Comparison of ENCODE assay signal across 8 mouse cellular contexts in genomic region chr3:145827191-145828045, GRCm38 (mm10).
DNase-seq lines count a peak whose midpoint lies in the region; ATAC-seq lines count a peak whose summit lies in the region.

No protein-coding gene starts in this region.

- H3K9ac ChIP-seq in embryonic facial prominence, embryonic 14.5 days (ENCODE audit: low read depth, low read length): no peak overlapping the region
- no peak overlapping the region for H3K9ac ChIP-seq in neural tube, embryonic 11.5 days (ENCODE audit: low read length)

- H3K4me2 ChIP-seq in embryonic facial prominence, embryonic 14.5 days (ENCODE audit: low read depth, low read length): peak overlapping the region; percentile 27
- H3K4me2 ChIP-seq in neural tube, embryonic 11.5 days (ENCODE audit: low read depth): peak overlapping the region; percentile 3; the same call in 1 of the 2 replicates

- no peaks in the 10 kb centered on the region for H3K36me3 ChIP-seq in embryonic facial prominence, embryonic 14.5 days (ENCODE audit: control insufficient read depth, insufficient read depth, low read length)
- H3K36me3 ChIP-seq in limb, embryonic 10.5 days: no peaks in the 10 kb centered on the region
- no peaks in the 10 kb centered on the region for H3K36me3 ChIP-seq in neural tube, embryonic 11.5 days (ENCODE audit: control insufficient read depth, insufficient read depth, low read length)

- no peak overlapping the region for H3K4me3 ChIP-seq in embryonic facial prominence, embryonic 14.5 days (ENCODE audit: low read depth, low read length)
- no peak overlapping the region for H3K4me3 ChIP-seq in limb, embryonic 10.5 days
- no peak overlapping the region for H3K4me3 ChIP-seq in neural tube, embryonic 11.5 days (ENCODE audit: low read depth, low read length)

- peak; percentile 69 for DNase-seq in adrenal gland, adult 2 months
- DNase-seq in embryonic facial prominence, embryonic 14.5 days (ENCODE audit: low spot score): peak; percentile 72
- peak; percentile 44 for DNase-seq in heart, postnatal 4 days
- DNase-seq in limb, embryonic 10.5 days (ENCODE audit: low spot score): peak; percentile 46
- DNase-seq in neural tube, embryonic 11.5 days (ENCODE audit: low spot score): peak; percentile 75
- DNase-seq in left cerebral cortex, postnatal 36 days (ENCODE audit: low spot score in 2 of 2): no peak
- DNase-seq in cerebellum, adult 18-20 months: no peak

- no peak overlapping the region for H3K27ac ChIP-seq in embryonic facial prominence, embryonic 14.5 days (replicated peaks; ENCODE audit: low read depth, low read length)
- peak overlapping the region; percentile 67 for H3K27ac ChIP-seq in limb, embryonic 10.5 days
- peak overlapping the region; percentile 30 for H3K27ac ChIP-seq in neural tube, embryonic 11.5 days (ENCODE audit: low read depth, low read length)

- 42% methylated on average over 18 of the region's 18 CpGs for WGBS in embryonic facial prominence, embryonic 14.5 days
- 48% methylated on average over 18 of the region's 18 CpGs for WGBS in limb, embryonic 10.5 days
- 26% methylated on average over 18 of the region's 18 CpGs for WGBS in neural tube, embryonic 11.5 days

- intact Hi-C loops in left cerebral cortex, postnatal 36 days (cut with DNase I): no loop called here

- H3K9me3 ChIP-seq in embryonic facial prominence, embryonic 14.5 days (ENCODE audit: control insufficient read depth, low read length): no peaks in the 10 kb centered on the region
- H3K9me3 ChIP-seq in limb, embryonic 10.5 days (replicated peaks): no peaks in the 10 kb centered on the region
- no peaks in the 10 kb centered on the region for H3K9me3 ChIP-seq in neural tube, embryonic 11.5 days (ENCODE audit: control insufficient read depth, low read length)

- peaks cover 14% of the 10 kb centered on the region for H3K4me1 ChIP-seq in embryonic facial prominence, embryonic 14.5 days (ENCODE audit: control insufficient read depth, insufficient read depth, low read length)
- peaks cover 14% of the 10 kb centered on the region for H3K4me1 ChIP-seq in limb, embryonic 10.5 days
- peaks cover 10% of the 10 kb centered on the region for H3K4me1 ChIP-seq in neural tube, embryonic 11.5 days (ENCODE audit: control insufficient read depth, insufficient read depth, low read length)

- ATAC-seq in embryonic facial prominence, embryonic 14.5 days (ENCODE audit: low read depth): peak; percentile 82
- ATAC-seq in neural tube, embryonic 11.5 days (ENCODE audit: insufficient read depth, low FRiP score, low TSS enrichment): peak; percentile 80
- no peak for ATAC-seq in CD4-positive, CD25-positive, alpha-beta regulatory T cell, adult 4 months

- H3K27me3 ChIP-seq in embryonic facial prominence, embryonic 14.5 days (replicated peaks; ENCODE audit: control insufficient read depth, insufficient read depth, low read length): no peaks in the 10 kb centered on the region
- H3K27me3 ChIP-seq in limb, embryonic 10.5 days (ENCODE audit: low read depth, poor library complexity, severe bottlenecking): no peaks in the 10 kb centered on the region
- no peaks in the 10 kb centered on the region for H3K27me3 ChIP-seq in neural tube, embryonic 11.5 days (ENCODE audit: control insufficient read depth, insufficient read depth, low read length)

Comparison
In these comparisons a context has a peak if more than half of its experiments do, and no peak if none do; other contexts are left out.
1. DNase-seq: peak in adrenal gland, adult 2 months (single experiment), embryonic facial prominence, embryonic 14.5 days (single experiment), heart, postnatal 4 days (single experiment), limb, embryonic 10.5 days (single experiment) and neural tube, embryonic 11.5 days (single experiment); none in left cerebral cortex, postnatal 36 days (0 of 2) and cerebellum, adult 18-20 months (0 of 2).